Mouse (Mus musculus): ENCODE data around the gene Ppfibp2. TPM values are rescaled to one million over a fixed set of nuclear protein-coding genes. Genes with fewer than 3 reads are reported as not detected.

The Ppfibp2 gene
- total RNA-seq, 2 experiments from 2014 or later, result 6.0 TPM

- no peak for DNase-seq (ENCODE audit: extremely low spot score in 1 of 2, low spot score in 1 of 2)
Observed at GRCm38 (mm10) chr7:107609622-107610255, 14.7 kb downstream of the Ppfibp2 start.

- DNase-seq (ENCODE audit: extremely low spot score in 1 of 2, low spot score in 1 of 2), result no peak
Observed at GRCm38 (mm10) chr7:107610880-107611279, 15.9 kb downstream of the Ppfibp2 start.

GRCm38 (mm10) chr7:107618028-107618992 is 23.3 kb downstream of the Ppfibp2 start:
- DNase-seq (ENCODE audit: extremely low spot score in 1 of 2, low spot score in 1 of 2), result no peak

GRCm38 (mm10) chr7:107619225-107619624 is 24.2 kb downstream of the Ppfibp2 start:
- no peak for DNase-seq (ENCODE audit: extremely low spot score in 1 of 2, low spot score in 1 of 2)

GRCm38 (mm10) chr7:107620137-107620536 is 25.1 kb downstream of the Ppfibp2 start:
- no peak for DNase-seq (ENCODE audit: extremely low spot score in 1 of 2, low spot score in 1 of 2)

GRCm38 (mm10) chr7:107624432-107624831 is 29.4 kb downstream of the Ppfibp2 start:
- no peak for DNase-seq (ENCODE audit: extremely low spot score in 1 of 2, low spot score in 1 of 2)

GRCm38 (mm10) chr7:107625061-107625460 is 30.1 kb downstream of the Ppfibp2 start, which contains the start of gene 5330417H12Rik:
5330417H12Rik (minus strand) TSS chr7:107625161.
- no peak for DNase-seq (ENCODE audit: extremely low spot score in 1 of 2, low spot score in 1 of 2)

- no peak for DNase-seq (ENCODE audit: extremely low spot score in 1 of 2, low spot score in 1 of 2)
Observed at GRCm38 (mm10) chr7:107625781-107626180, 30.8 kb downstream of the Ppfibp2 start.

- DNase-seq (ENCODE audit: extremely low spot score in 1 of 2, low spot score in 1 of 2), result no peak
Observed at GRCm38 (mm10) chr7:107628383-107628782, 33.4 kb downstream of the Ppfibp2 start.

GRCm38 (mm10) chr7:107633201-107633600 is 38.2 kb downstream of the Ppfibp2 start:
- DNase-seq (ENCODE audit: extremely low spot score in 1 of 2, low spot score in 1 of 2), result no peak

- no peak for DNase-seq (ENCODE audit: extremely low spot score in 1 of 2, low spot score in 1 of 2)
Observed at GRCm38 (mm10) chr7:107637398-107637797, 42.4 kb downstream of the Ppfibp2 start.

GRCm38 (mm10) chr7:107638026-107638425 is 43.0 kb downstream of the Ppfibp2 start:
- DNase-seq (ENCODE audit: extremely low spot score in 1 of 2, low spot score in 1 of 2), result no peak

GRCm38 (mm10) chr7:107642586-107643275 is 47.7 kb downstream of the Ppfibp2 start:
- no peak for DNase-seq (ENCODE audit: extremely low spot score in 1 of 2, low spot score in 1 of 2)

GRCm38 (mm10) chr7:107644987-107645386 is 50.0 kb downstream of the Ppfibp2 start:
- no peak for DNase-seq (ENCODE audit: extremely low spot score in 1 of 2, low spot score in 1 of 2)

GRCm38 (mm10) chr7:107648937-107649688 is 54.1 kb downstream of the Ppfibp2 start:
- no peak for DNase-seq (ENCODE audit: extremely low spot score in 1 of 2, low spot score in 1 of 2)

GRCm38 (mm10) chr7:107649990-107650389 is 55.0 kb downstream of the Ppfibp2 start:
- DNase-seq (ENCODE audit: extremely low spot score in 1 of 2, low spot score in 1 of 2), result no peak

- DNase-seq (ENCODE audit: extremely low spot score in 1 of 2, low spot score in 1 of 2), result no peak
Observed at GRCm38 (mm10) chr7:107651821-107652220, 56.8 kb downstream of the Ppfibp2 start.

- no peak for DNase-seq (ENCODE audit: extremely low spot score in 1 of 2, low spot score in 1 of 2)
Observed at GRCm38 (mm10) chr7:107656451-107656850, 61.4 kb downstream of the Ppfibp2 start.

GRCm38 (mm10) chr7:107659186-107659918 is 64.3 kb downstream of the Ppfibp2 start:
- no peak for DNase-seq (ENCODE audit: extremely low spot score in 1 of 2, low spot score in 1 of 2)

Data from layer of hippocampus, postnatal 25 days (tissue).